Mouse (Mus musculus): Measurements from ENCODE around the gene Mcrip1. TPM values are rescaled to one million over a fixed set of nuclear protein-coding genes. Genes with fewer than 3 reads are reported as not detected.
A peak's percentile ranks its signal among the peaks of the same experiment; 100 is the strongest.

The Mcrip1 gene
- total RNA-seq, 2 experiments from 2014 or later: 23.4 to 64.7 TPM

DNA sequence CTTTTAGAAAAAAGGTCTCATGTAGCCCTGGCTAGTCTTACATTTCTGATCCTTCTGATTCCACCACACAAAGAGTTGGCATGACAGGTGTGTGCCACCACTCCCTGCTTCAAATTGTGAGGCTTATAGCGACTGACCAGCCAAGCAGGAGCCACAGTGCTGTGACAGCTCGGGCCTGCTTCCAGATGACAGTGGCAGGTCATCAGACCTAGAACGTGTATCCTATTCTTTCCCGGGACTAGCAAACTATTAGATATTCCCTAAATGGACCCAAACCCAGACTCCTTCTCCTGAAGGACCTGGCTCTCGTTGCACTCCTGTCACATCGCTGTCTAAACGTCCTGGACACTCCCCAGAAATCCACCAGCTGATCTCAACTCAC is 750 bp downstream of the Mcrip1 start:
- no peak for ATAC-seq (replicated peaks; ENCODE audit: poor library complexity, severe bottlenecking)

GRCm38 (mm10) chr11:120548214-120548613 is 1.3 kb downstream of the Mcrip1 start:
- no peak for ATAC-seq (replicated peaks; ENCODE audit: poor library complexity, severe bottlenecking)

GRCm38 (mm10) chr11:120547469-120547868 is 2.1 kb downstream of the Mcrip1 start:
- peak; percentile 25 for ATAC-seq (replicated peaks; ENCODE audit: poor library complexity, severe bottlenecking)

GRCm38 (mm10) chr11:120545964-120546363 is 3.6 kb downstream of the Mcrip1 start:
- no peak for ATAC-seq (replicated peaks; ENCODE audit: poor library complexity, severe bottlenecking)

- ATAC-seq (replicated peaks; ENCODE audit: poor library complexity, severe bottlenecking): no peak
Measured at GRCm38 (mm10) chr11:120542376-120542775, 7.2 kb downstream of the Mcrip1 start.

GRCm38 (mm10) chr11:120541907-120542306 is 7.6 kb downstream of the Mcrip1 start:
- 0 out of 2 replicates have a peak, but pooled peaks have one; percentile 25 for ATAC-seq (replicated peaks; ENCODE audit: poor library complexity, severe bottlenecking)

DNA sequence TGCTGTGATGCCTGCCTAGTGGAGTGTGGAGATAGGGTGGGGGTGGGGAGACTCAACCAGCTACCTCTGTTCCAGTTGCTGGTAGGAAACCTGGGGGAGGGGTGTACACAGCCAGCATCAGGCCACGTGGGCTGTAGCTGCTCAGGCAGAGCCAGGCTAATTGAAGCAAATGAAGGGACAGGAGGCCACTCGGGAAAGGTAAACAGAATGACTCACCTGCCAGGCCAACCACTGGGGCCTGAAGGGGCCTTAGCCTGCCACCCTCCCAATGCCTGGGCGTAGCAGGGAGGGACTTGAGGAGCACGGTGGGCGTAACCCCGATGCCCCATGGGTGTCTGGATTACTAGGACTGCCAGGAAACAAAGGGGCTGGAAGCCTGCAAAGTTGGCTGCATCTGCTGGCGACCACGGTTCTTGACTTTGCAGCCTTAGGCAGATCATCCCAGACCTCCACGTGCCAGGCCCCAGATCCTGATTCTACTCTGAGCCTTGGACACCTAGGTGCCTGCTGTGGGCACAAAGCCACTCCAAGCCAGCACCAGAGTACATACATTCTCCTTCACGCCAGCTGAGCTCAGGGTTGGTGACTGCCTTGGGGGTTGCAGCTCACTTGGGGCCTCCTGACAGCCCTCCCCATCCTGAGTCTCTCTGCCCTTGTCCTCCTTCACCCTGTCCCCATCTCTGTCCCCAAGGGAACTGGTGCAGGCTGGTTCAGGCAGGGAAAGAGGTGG is 10.1 kb downstream of the Mcrip1 start:
- ATAC-seq (replicated peaks; ENCODE audit: poor library complexity, severe bottlenecking): no peak

DNA sequence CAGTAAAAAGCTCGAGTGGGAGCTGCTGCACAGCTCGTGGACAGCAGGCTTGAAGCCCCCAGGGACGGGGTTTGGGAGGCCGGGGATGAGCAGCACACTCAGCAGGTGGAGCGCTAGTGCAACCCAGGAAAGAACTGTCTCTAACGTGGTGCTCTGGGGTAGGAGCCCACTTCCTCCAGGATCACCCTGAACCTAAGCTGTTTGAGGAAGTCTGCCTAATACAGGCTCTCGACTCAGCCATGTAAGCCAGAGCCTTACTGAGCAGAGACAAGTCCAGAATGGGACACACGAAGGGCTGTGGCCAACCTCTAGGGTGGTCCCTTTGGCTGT is 10.6 kb downstream of the Mcrip1 start:
- peak; percentile 84 for ATAC-seq (replicated peaks; ENCODE audit: poor library complexity, severe bottlenecking)

DNA sequence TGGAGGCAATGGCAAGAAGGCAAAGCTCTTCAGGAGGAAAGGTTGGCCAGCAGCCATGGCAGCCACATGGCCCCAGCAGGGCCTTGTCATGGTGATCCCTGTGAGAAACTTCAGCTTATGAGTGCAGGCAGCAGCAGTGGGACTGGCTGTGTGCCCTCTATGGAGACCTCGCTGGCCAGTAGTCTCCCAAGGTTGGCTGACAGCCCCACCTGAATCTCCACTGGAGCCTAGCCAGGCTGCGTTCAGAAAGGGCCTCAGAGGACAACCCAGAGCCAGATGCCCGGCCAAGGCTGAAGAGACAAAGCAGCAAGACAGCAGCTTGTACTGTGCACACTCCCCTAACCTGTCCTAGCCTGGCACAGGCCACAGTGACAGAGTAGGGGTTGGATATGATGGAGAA is 11.0 kb downstream of the Mcrip1 start:
- no peak for ATAC-seq (replicated peaks; ENCODE audit: poor library complexity, severe bottlenecking)

DNA sequence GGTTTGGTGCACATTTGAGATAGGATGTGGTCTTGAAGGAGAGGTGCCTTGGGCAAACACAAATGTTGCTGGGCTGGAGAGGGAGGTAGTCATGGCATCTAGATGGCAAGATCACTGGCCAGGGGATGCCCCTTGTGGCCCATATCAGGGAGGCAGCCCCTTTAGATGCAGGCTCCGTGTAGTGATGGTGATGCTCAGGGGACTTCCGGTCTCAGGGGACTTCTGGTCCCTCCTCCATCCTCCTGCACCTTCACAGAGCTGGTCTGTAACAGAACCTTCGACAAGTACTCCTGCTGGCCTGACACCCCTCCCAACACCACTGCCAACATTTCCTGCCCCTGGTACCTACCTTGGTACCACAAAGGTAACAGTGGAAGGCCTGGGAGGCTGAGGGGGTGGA is 13.7 kb downstream of the Mcrip1 start:
- no peak for ATAC-seq (replicated peaks; ENCODE audit: poor library complexity, severe bottlenecking)

GRCm38 (mm10) chr11:120535145-120535544 is 14.4 kb downstream of the Mcrip1 start:
- ATAC-seq (replicated peaks; ENCODE audit: poor library complexity, severe bottlenecking): no peak

- no peak for ATAC-seq (replicated peaks; ENCODE audit: poor library complexity, severe bottlenecking)
Measured at GRCm38 (mm10) chr11:120534093-120534492, 15.4 kb downstream of the Mcrip1 start.

DNA sequence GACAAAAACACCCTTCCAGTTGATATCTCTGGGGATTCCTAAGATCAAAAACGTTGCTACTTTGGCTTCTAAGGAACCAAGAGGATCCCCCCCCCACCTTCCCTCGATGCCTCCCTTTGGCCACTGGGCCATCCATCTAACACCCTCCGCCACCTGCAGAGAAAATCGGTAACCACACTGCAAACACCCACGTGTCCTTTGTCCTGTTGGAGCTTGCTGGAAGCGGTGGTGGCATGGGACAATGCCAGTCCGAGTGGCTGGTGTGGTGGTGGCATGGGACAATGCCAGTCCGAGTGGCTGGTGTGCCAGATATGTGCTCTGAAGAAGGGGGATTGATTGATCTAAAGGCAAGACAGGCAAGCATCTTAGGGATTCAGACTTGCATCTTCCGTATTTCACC is 17.9 kb downstream of the Mcrip1 start:
- ATAC-seq (replicated peaks; ENCODE audit: poor library complexity, severe bottlenecking): no peak

DNA sequence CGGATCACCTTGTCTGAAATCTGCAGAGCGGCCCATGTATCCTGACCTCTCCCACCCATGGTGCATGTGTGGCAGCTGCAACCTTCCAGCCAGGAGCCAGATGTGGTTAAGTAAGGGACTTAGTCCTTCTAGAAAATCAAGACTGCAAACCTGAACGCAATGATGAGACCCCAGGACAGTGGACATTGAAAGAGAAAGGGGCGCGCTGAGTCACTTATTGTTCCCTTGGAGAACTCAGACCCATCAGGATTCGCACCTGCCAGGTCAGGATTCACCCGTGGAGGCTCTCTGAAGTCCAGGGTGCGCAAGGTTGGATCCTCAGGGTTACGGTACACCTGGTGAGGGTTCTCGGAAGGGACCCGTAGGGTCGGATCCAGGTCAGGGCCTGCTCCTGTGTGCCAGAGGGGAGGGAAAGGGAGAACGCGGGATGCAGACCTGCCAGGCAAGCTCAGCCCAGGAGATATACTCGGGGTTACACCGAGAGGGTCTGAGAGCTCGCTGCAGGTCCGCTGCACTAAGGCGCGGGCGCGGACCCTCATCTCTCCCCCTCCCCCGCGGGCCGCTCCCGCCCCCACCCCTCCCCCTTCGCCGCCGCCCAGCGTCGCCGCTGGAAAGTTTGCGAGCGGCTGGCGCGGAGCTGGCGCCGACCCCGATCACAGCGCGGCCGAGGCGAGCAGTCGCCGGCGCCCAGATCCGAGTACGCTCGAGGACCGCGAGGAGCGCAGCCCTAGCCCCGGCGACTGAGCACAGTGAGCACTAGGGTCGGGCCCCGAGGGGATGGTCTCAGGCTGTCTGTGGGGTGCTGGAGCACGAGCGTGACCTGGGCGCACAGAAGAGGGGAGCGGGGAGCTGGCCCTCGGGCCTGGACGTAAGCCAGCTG is 19.2 kb downstream of the Mcrip1 start, which contains the start of gene Gcgr:
TSS of gene Gcgr (plus strand) at position 615 of the 880 bp plus-strand sequence.
- ATAC-seq (replicated peaks; ENCODE audit: poor library complexity, severe bottlenecking): peak; percentile 20

GRCm38 (mm10) chr11:120528903-120529302 is 20.6 kb downstream of the Mcrip1 start:
- ATAC-seq (replicated peaks; ENCODE audit: poor library complexity, severe bottlenecking): no peak

GRCm38 (mm10) chr11:120527690-120528354 is 21.7 kb downstream of the Mcrip1 start:
- no peak for ATAC-seq (replicated peaks; ENCODE audit: poor library complexity, severe bottlenecking)

- ATAC-seq (replicated peaks; ENCODE audit: poor library complexity, severe bottlenecking): peak; percentile 91
Measured at GRCm38 (mm10) chr11:120525959-120526358, 23.6 kb downstream of the Mcrip1 start.

DNA sequence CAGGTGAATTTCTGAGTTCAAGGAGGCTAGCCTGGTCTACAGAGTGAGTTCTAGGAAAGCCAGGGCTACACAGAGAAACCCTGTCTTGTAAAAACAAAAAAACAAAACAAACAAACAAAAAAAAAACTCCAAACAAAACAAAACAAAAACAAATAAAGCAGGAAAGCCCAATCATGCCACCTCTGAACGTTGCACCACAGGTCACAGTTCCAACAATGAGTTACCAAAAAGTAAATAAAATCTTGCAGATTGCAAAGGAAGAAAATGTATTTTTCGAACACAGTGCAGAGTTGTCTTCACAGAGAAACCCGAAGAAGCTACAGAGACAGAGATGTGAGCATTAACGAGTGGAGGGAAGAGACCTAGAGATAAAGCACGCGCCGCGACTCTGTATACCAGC is 26.9 kb downstream of the Mcrip1 start:
- ATAC-seq (replicated peaks; ENCODE audit: poor library complexity, severe bottlenecking): no peak

- no peak for ATAC-seq (replicated peaks; ENCODE audit: poor library complexity, severe bottlenecking)
Measured at GRCm38 (mm10) chr11:120520967-120521540, 28.5 kb downstream of the Mcrip1 start.

DNA sequence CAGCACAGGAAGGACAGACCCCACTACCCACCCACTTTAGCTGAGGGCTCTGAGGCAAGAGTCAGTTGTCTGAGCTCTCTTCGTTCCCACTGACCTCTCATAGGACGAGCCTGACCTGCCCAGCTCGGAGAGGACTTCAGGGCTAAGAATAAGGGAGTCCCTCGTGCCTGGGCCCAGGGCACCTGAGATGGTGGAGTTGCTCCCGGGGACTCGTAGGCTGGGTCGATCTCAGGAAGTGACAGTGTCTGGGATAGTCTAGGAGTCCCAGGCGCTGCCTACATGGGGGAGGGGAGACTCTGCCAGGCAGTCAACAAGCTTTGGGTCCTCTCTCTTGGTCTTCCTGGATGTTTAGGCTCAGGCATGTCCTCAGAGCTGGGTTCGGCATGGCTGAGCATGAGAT is 29.0 kb downstream of the Mcrip1 start:
- ATAC-seq (replicated peaks; ENCODE audit: poor library complexity, severe bottlenecking): no peak

DNA sequence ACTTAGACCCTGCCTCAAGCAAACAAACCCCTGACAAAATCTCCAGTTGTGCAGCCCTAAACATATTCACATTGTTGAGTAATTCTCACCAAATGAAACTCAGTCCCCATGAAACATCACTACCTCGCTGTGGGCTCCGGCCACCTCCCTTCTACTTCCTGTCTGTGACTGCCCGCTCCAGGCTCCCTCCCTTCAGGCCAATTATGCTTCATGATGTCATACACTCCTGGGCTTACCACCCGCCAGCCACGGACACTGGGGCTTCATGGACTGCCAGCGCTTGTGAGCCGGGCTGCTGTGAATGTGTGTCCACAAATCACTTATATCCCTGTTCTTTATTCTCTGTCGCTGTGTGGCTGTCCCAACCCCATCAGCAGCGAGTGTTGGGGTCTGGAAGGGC is 29.8 kb downstream of the Mcrip1 start:
- peak; percentile 80 for ATAC-seq (replicated peaks; ENCODE audit: poor library complexity, severe bottlenecking)

Data from granulocyte monocyte progenitor cell, adult 5-6 weeks (primary cell).